Mouse (Mus musculus): ENCODE measurements around the gene Ddah2.

GRCm38 (mm10) chr17:35103221-35103690 lies 44.4 kb downstream of the Ddah2 start:
- TF ChIP-seq EP300 (IDR thresholded peaks at IDR 0.05; ENCODE audit: low read depth) (no peak), CTCF (IDR thresholded peaks at IDR 0.05; ENCODE audit: low read depth) (no peak)

Measured in liver, embryonic 14.5 days (tissue).